Mouse (Mus musculus): ENCODE data around the gene Zbtb1.

Gene Zbtb1

GRCm38 (mm10) chr12:76369978-76370830 lies at the start of gene Zbtb1:
Gene Zbtb1, plus strand, starts transcription at chr12:76370266.
- peak; percentile 76 for DNase-seq (ENCODE audit: low read depth, low spot score)

GRCm38 (mm10) chr12:76324679-76325431 lies 45.2 kb upstream of the Zbtb1 start, which contains the start of gene Akap5:
Gene Akap5, plus strand, starts transcription at chr12:76324891.
- DNase-seq (ENCODE audit: low read depth, low spot score) = peak; percentile 79

DNA sequence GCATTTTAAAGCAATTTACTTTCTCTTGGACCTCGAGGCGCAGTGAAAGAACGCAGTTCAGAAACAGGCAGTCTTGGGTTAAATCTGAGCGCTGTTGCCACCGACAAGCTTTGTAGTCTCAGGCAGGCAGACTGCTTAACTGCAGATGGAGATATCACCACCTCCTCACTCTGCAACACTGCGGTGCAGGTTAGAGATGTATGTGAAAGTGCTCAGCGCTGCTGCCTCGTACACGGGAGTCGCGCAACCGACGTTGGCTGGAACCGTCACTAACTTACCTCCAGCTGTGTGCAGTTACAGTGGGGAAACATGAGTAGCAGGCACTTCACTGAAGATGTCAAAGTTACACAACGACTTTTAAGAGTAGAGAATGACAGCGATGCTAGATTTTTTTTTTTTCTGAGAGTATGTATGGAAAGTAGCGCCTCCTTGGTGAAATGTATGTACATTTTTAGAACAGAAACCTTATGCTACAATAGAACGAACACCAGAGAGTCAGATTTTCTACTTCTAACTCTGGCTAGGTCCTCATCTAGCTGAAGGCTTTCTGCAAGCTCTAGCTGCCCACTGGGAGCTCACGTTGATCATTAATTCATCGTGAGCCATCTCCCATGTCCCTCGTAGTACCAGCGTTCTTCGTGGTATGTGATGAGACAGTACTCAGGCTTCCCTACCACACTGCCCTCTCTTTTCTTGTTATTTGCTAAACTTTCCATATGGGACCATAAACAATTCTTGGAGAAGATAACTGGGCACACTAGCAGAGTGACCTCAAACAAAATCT lies 43.4 kb upstream of the Zbtb1 start:
- DNase-seq (ENCODE audit: low read depth, low spot score) = no peak

GRCm38 (mm10) chr12:76328567-76329354 lies 41.3 kb upstream of the Zbtb1 start:
- DNase-seq (ENCODE audit: low read depth, low spot score) = no peak

- DNase-seq (ENCODE audit: low read depth, low spot score) = no peak
Measured at GRCm38 (mm10) chr12:76333688-76334087, 36.4 kb upstream of the Zbtb1 start.

DNA sequence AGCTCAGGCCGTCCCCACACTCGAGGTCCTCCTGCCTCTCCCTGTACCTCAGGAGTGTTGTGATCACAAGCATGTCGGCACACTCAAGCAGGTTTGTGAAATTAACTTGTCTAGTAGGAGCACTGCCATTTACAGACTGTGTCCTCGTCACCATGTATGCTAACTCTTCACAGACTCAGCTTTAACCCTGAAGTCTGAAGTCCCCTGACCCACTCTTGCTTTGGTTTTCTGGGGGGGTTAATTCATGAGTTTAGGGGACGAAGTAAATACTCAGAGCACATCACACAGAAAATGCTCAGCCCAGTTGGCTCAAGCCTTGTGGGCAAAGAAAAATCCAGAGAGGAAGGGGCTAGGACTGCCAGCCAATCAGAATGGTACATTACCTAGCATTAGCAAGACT lies 34.4 kb upstream of the Zbtb1 start:
- no peak for DNase-seq (ENCODE audit: low read depth, low spot score)

DNA sequence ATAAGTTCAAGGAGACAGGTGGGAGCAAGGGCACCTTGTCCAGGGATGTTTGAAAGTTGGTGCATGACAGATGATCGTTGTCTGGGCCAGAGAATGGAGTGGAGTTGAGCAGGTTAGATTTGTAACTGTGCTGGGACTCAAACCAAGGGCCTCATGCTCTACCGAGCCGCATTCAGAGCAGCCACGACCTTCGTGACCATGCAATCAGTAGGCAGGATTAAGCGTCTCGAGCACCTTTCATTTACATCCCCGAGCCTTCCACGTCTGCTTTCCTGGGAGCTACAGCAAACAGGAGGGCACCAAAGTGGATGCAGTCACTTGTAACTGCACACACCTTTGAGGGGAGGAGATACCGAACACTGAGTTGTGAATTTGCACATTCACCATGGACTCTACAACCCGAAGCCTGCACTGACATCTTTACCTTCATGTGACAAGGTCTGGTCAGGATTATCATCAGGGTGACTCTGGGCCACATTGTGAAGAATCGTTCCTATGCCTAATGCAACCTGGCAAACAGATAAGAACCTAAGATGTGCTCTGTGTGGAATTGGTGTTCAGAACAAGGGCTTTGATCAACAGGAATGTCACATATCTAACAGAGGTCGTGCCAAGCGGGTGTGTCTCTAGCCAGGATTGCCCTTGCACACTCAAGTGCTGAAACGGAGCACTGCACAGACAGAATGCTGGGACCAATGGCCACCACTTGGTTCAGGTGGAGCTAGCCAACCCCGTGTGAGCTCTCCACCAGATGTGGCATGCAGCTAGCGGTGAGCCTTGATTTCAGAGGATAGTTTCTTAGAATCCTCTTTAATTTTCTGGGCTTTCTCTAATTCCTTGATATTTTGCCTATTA lies 33.7 kb upstream of the Zbtb1 start:
- DNase-seq (ENCODE audit: low read depth, low spot score) = peak; percentile 34

DNA sequence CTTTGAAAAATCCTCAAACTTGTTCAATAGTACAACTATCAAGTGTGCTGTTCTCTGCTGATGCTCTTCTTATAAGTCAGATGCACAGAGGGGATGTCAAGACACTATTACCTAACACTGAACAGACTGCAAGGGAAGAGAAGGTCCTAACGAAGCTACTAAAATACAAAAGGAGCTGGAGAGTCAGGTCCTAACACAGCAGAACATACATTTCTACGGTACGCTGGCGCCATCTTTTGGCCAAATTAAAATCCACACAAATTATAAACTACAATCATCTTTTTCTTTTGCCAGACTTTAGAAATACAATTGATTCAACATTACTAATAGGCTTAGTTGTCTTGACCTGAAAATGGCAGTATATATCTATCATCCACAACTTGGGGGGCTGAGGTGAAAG lies 29.0 kb upstream of the Zbtb1 start:
- peak; percentile 60 for DNase-seq (ENCODE audit: low read depth, low spot score)

DNA sequence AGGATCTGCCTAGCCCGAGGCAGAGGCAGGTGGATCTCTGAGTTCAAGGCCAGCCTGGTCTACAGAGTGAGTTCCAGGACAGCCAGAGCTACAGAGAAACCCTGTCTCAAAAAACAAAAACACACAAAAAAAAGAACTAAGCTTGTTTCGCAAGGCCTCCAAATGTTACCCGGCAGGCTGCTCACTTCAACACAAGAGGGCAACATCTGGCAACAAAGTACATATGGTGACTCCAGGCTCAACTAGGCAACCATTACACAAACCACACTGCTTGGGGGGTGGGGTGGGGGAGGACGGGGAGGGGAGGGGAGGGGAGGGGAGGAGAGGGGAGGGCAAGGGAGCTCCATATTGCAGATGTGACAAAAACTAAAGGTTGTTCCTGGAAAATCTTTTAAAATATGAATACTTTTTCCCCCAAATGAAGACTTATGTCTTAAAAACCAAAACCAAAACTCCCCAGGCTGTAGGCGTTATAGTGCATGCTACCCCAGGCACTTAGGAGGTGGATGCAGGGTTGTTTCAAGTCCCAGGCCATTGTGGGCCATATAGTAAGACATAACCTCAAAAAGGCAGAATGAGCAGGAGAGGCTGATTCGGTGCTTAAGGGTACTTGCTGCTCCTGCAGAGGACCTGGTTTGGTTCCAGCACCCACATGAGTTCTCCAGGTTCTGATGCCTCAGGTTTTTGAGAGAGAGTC lies 24.2 kb upstream of the Zbtb1 start:
- DNase-seq (ENCODE audit: low read depth, low spot score) = no peak

- no peak for DNase-seq (ENCODE audit: low read depth, low spot score)
Measured at GRCm38 (mm10) chr12:76349680-76350220, 20.3 kb upstream of the Zbtb1 start.

DNA sequence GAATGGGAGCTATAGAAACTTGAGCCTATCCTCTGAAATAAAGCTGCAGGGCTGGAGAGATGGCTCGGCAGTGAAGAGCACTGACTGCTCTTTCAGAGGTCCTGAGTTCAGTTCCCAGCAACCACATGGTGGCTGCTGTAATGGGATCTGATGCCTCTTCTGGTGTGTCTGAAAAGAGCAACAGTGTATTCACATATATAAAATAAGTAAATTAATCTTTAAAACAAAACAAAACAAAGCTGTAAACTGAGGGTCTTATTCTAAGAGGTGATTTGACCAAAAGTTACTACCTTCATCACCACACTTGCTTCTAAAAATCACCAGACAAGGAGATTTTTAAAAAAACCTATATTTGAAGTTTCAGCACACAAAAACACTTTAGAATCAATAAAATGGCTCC lies 9.2 kb upstream of the Zbtb1 start:
- no peak for DNase-seq (ENCODE audit: low read depth, low spot score)

GRCm38 (mm10) chr12:76361405-76362302 lies 8.4 kb upstream of the Zbtb1 start:
- DNase-seq (ENCODE audit: low read depth, low spot score) = no peak

- no peak for DNase-seq (ENCODE audit: low read depth, low spot score)
Measured at GRCm38 (mm10) chr12:76362303-76362676, 7.8 kb upstream of the Zbtb1 start.

- DNase-seq (ENCODE audit: low read depth, low spot score) = no peak
Measured at GRCm38 (mm10) chr12:76366276-76366675, 3.8 kb upstream of the Zbtb1 start.

DNA sequence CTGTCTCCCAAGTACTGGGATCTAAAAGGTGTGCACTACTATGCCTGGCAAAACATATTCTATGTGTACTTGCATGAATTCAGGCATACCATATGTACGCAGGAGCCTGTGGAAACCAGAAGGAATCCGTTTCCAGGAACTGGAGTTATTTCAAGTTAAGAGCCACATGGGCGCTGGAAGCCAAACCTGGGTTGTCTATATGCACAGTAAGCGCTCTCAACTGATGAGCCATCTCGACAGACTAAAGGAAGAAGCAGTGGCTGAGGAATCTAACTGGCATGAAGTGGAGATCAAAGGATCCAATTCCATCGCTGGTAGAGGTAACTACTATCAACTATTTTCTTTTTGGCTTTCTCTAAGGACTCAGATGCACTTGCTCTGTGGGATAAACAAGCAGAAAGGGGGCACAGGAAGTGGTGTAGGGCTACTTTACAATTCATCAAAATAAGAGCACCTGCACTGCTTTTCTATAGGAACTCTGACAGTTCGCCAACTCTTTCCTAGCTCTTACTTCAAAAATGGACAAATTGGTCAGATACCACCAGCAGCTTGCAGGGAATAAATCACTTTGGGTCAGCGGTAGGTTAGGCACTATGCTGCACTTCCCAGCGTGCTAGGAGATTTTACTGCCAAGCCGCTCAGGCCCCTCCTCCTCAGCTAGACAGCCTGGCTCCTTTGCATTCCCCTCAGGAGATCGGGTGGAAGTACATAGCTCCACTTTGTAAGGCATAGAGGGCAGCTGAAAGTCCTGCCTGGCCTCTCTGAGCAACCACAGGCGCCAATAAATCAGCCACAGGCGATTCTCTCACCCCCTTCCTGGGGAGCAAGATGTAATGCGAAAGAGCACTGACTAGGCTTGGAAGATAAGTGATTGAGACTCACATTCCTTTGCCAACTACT lies 2.7 kb upstream of the Zbtb1 start:
- peak; percentile 57 for DNase-seq (ENCODE audit: low read depth, low spot score)

DNA sequence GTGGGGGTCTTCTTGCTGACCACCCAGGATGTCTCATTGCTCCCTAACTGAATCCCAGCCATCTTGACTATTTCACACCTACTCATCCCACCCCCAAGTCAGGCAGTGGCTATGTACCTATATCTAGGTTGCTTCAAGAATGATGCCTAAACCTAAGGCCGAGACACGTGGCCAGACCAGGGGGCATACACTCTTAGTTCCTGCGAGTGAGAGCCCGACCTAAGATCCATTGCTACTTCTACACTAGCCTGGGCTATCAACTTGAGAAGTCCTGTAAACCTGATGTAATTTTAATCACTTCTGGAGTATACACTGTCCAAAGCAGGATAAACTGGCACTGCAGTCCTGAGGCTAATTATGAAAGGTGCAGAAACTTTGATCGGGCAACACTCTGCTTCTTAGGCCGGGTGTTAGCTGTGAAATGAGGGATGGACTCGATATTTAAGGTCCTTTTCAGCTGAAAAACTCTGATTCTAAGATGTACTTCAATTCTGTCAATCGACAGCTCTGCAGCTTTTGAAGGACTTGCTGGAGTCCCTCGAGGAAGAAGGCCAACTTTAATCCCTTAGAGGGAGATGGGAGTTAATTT lies 1.8 kb upstream of the Zbtb1 start:
- DNase-seq (ENCODE audit: low read depth, low spot score) = no peak

GRCm38 (mm10) chr12:76368790-76369205 lies 1.3 kb upstream of the Zbtb1 start:
- DNase-seq (ENCODE audit: low read depth, low spot score) = peak; percentile 71
